ENCODE assay signal across 10 mouse cellular contexts in genomic region chr14:20138484-20139355, GRCm38 (mm10). TPM values are rescaled to one million over a fixed set of nuclear protein-coding genes. Genes with fewer than 3 reads are reported as not detected.
A peak's percentile ranks its signal among the peaks of the same experiment; 100 is the strongest.
DNase-seq lines count a peak whose midpoint lies in the region; ATAC-seq lines count a peak whose summit lies in the region.
"Had no signal": no experiment of that assay in that cellular context is flagged by ENCODE, and none has a peak within 500 bp of the region (broad histone marks: within the 10 kb centered on the region; RNA-seq: fewer than 3 reads in every experiment).

Gene Saysd1, minus strand, starts transcription at chr14:20138534.

- no peak for ATAC-seq in heart, embryonic 14.5 days (ENCODE audit: insufficient number of reproducible peaks, insufficient read depth, low FRiP score, low read depth)
- no peak for ATAC-seq in forebrain, embryonic 13.5 days
- ATAC-seq in midbrain, embryonic 11.5 days (ENCODE audit: low FRiP score), result no peak

- no peak within 1 kb of the TSS for H3K9ac ChIP-seq in heart, embryonic 14.5 days (ENCODE audit: low read length)
- H3K9ac ChIP-seq in forebrain, embryonic 13.5 days, result no peak within 1 kb of the TSS
- H3K9ac ChIP-seq in midbrain, embryonic 11.5 days (ENCODE audit: low read length), result no peak within 1 kb of the TSS
- H3K9ac ChIP-seq: liver, embryonic 13.5 days had no signal

- no peak within 1 kb of the TSS for H3K4me2 ChIP-seq in heart, embryonic 14.5 days (ENCODE audit: low read length)
- H3K4me2 ChIP-seq in forebrain, embryonic 13.5 days, result no peak within 1 kb of the TSS
- no peak within 1 kb of the TSS for H3K4me2 ChIP-seq in midbrain, embryonic 11.5 days
- H3K4me2 ChIP-seq: liver, embryonic 13.5 days had no signal

- no peaks in the 10 kb centered on the region for H3K9me3 ChIP-seq in heart, embryonic 14.5 days (ENCODE audit: control insufficient read depth, low read length)
- no peaks in the 10 kb centered on the region for H3K9me3 ChIP-seq in forebrain, embryonic 13.5 days (replicated peaks)
- H3K9me3 ChIP-seq in midbrain, embryonic 11.5 days (ENCODE audit: control insufficient read depth, low read length), result no peaks in the 10 kb centered on the region
- H3K9me3 ChIP-seq: liver, embryonic 13.5 days had no signal

- no peaks in the 10 kb centered on the region for H3K36me3 ChIP-seq in heart, embryonic 14.5 days (ENCODE audit: control insufficient read depth, insufficient read depth, low read length)
- peaks cover 28% of the 10 kb centered on the region for H3K36me3 ChIP-seq in forebrain, embryonic 13.5 days (ENCODE audit: poor library complexity, severe bottlenecking)
- H3K36me3 ChIP-seq in midbrain, embryonic 11.5 days (ENCODE audit: control insufficient read depth, insufficient read depth, low read length), result peaks cover 3% of the 10 kb centered on the region

- no peaks in the 10 kb centered on the region for H3K27me3 ChIP-seq in heart, embryonic 14.5 days (ENCODE audit: control insufficient read depth, insufficient read depth, low read length)
- H3K27me3 ChIP-seq in forebrain, embryonic 13.5 days, result no peaks in the 10 kb centered on the region
- no peaks in the 10 kb centered on the region for H3K27me3 ChIP-seq in midbrain, embryonic 11.5 days (ENCODE audit: control insufficient read depth, insufficient read depth, low read length)
- H3K27me3 ChIP-seq: liver, embryonic 13.5 days had no signal

- no peak for DNase-seq in heart, adult 9 months (ENCODE audit: low spot score in 2 of 2)
- DNase-seq in 3T3-L1 (ENCODE audit: low read depth, low spot score), result peak; percentile 29
- DNase-seq in midbrain, embryonic 11.5 days (ENCODE audit: low spot score, missing footprints), result no peak
- no peak for DNase-seq in embryo, embryonic 9.5 days (ENCODE audit: extremely low spot score)
- DNase-seq in cerebellum, postnatal 14 days, result no peak
- DNase-seq in c-Kit-positive CD71-positive TER-119-positive erythroid progenitor cells, embryonic 14.5 days (ENCODE audit: low spot score), result no peak
- DNase-seq: liver, embryonic 13.5 days; thymus, postnatal 36 days had no signal

- H3K27ac ChIP-seq in heart, embryonic 14.5 days (replicated peaks in 1 of 2; ENCODE audit: control insufficient read depth in 1 of 2, insufficient read depth in 1 of 2, low read depth in 2 of 2, low read length in 2 of 2), result no peak within 1 kb of the TSS
- no peak within 1 kb of the TSS for H3K27ac ChIP-seq in forebrain, embryonic 13.5 days
- H3K27ac ChIP-seq in midbrain, embryonic 11.5 days (ENCODE audit: low read depth, low read length), result no peak within 1 kb of the TSS
- H3K27ac ChIP-seq: liver, embryonic 13.5 days had no signal

- no peak within 1 kb of the TSS for H3K4me3 ChIP-seq in heart, embryonic 14.5 days (ENCODE audit: control insufficient read depth in 1 of 2, insufficient read depth in 1 of 2, low read depth in 1 of 2, low read length in 2 of 2)
- no peak within 1 kb of the TSS for H3K4me3 ChIP-seq in forebrain, embryonic 13.5 days
- H3K4me3 ChIP-seq in midbrain, embryonic 11.5 days (ENCODE audit: low read depth, low read length), result no peak within 1 kb of the TSS
- H3K4me3 ChIP-seq: liver, embryonic 13.5 days had no signal

- WGBS in heart, embryonic 14.5 days, result 64% methylated on average over 16 of the region's 16 CpGs
- WGBS in forebrain, embryonic 13.5 days, result 89% methylated on average over 16 of the region's 16 CpGs
- 89% methylated on average over 16 of the region's 16 CpGs for WGBS in midbrain, embryonic 11.5 days

- 0 out of 4 replicates have a peak, but pooled peaks cover 0 to 3% of the 10 kb centered on the region in 2 experiments for H3K4me1 ChIP-seq in heart, embryonic 14.5 days (ENCODE audit: control insufficient read depth in 2 of 2, insufficient read depth in 2 of 2, low read length in 2 of 2)
- peaks cover 3% of the 10 kb centered on the region; the same call in 1 of the 2 replicates for H3K4me1 ChIP-seq in forebrain, embryonic 13.5 days
- peaks cover 3% of the 10 kb centered on the region for H3K4me1 ChIP-seq in midbrain, embryonic 11.5 days (ENCODE audit: control insufficient read depth, insufficient read depth, low read length)
- H3K4me1 ChIP-seq: liver, embryonic 13.5 days had no signal

RNA-seq across cellular contexts. Expression of gene Saysd1, which starts in this region (rescaled TPM):
- 11.8 and 12.4 TPM in 2 replicates for polyA plus RNA-seq in heart, embryonic 14.5 days (2014; fragmentation: Nextera tagmentation; extraction: Ambion mirVana)
- 13.6 and 14.0 TPM in 2 replicates for polyA plus RNA-seq in forebrain, embryonic 13.5 days (2015; fragmentation: Nextera tagmentation; extraction: Ambion mirVana)
- 11.3 and 12.6 TPM in 2 replicates for polyA plus RNA-seq in midbrain, embryonic 11.5 days (2014; fragmentation: Nextera tagmentation; extraction: Ambion mirVana)
